Comparison of ENCODE assay signal across 15 mouse cellular contexts in genomic region chr14:121585906-121586765, GRCm38 (mm10).
DNase-seq lines count a peak whose midpoint lies in the region; ATAC-seq and TF ChIP-seq lines count a peak whose summit lies in the region.
"Had no signal": no experiment of that assay in that cellular context is flagged by ENCODE, and none has a peak within 500 bp of the region (broad histone marks: within the 10 kb centered on the region; RNA-seq: fewer than 3 reads in every experiment).

No protein-coding gene starts in this region.

- H3K36me3 ChIP-seq in heart, embryonic 16.5 days (ENCODE audit: control insufficient read depth, insufficient read depth): no peaks in the 10 kb centered on the region
- peaks cover 3% of the 10 kb centered on the region; the same call in 1 of the 2 replicates for H3K36me3 ChIP-seq in embryonic facial prominence, embryonic 15.5 days
- no peaks in the 10 kb centered on the region for H3K36me3 ChIP-seq in limb, embryonic 14.5 days (ENCODE audit: control insufficient read depth, insufficient read depth, low read length)
- H3K36me3 ChIP-seq: forebrain, embryonic 10.5 days; liver, embryonic 15.5 days had no signal

- no peak overlapping the region for H3K4me3 ChIP-seq in heart, embryonic 16.5 days (ENCODE audit: low read length)
- H3K4me3 ChIP-seq in embryonic facial prominence, embryonic 15.5 days (replicated peaks): no peak overlapping the region
- no peak overlapping the region for H3K4me3 ChIP-seq in limb, embryonic 14.5 days (replicated peaks; ENCODE audit: low read length)
- H3K4me3 ChIP-seq: forebrain, embryonic 10.5 days; heart, adult 2 months; liver, embryonic 15.5 days had no signal

- no peaks in the 10 kb centered on the region for H3K9me3 ChIP-seq in heart, embryonic 16.5 days (replicated peaks; ENCODE audit: control insufficient read depth, low read length)
- H3K9me3 ChIP-seq in embryonic facial prominence, embryonic 15.5 days (replicated peaks): no peaks in the 10 kb centered on the region
- no peaks in the 10 kb centered on the region for H3K9me3 ChIP-seq in limb, embryonic 14.5 days (ENCODE audit: control insufficient read depth, low read length)
- H3K9me3 ChIP-seq: forebrain, embryonic 10.5 days; liver, embryonic 15.5 days had no signal

- no peak overlapping the region for H3K27ac ChIP-seq in heart, embryonic 16.5 days (ENCODE audit: low read length)
- no peak overlapping the region; the same call in 1 of the 2 replicates for H3K27ac ChIP-seq in embryonic facial prominence, embryonic 15.5 days (replicated peaks)
- no peak overlapping the region for H3K27ac ChIP-seq in limb, embryonic 14.5 days (replicated peaks; ENCODE audit: low read depth, low read length)
- H3K27ac ChIP-seq: forebrain, embryonic 10.5 days; heart, adult 2 months; liver, embryonic 15.5 days had no signal

- H3K4me2 ChIP-seq in heart, embryonic 16.5 days (ENCODE audit: low read depth, low read length): peak overlapping the region; percentile 20
- H3K4me2 ChIP-seq in embryonic facial prominence, embryonic 15.5 days (replicated peaks): peak overlapping the region; percentile 30
- no peak overlapping the region for H3K4me2 ChIP-seq in limb, embryonic 14.5 days (replicated peaks; ENCODE audit: low read depth, low read length, severe bottlenecking)
- H3K4me2 ChIP-seq: liver, embryonic 15.5 days had no signal

- WGBS in heart, embryonic 16.5 days: 47% methylated on average over 21 of the region's 21 CpGs
- 37% methylated on average over 21 of the region's 21 CpGs for WGBS in embryonic facial prominence, embryonic 15.5 days
- WGBS in limb, embryonic 14.5 days: 24% methylated on average over 21 of the region's 21 CpGs

- TF ChIP-seq POLR2A in limb, embryonic 14.5 days (IDR thresholded peaks at IDR 0.05; ENCODE audit: borderline replicate concordance, extremely low read depth, insufficient read depth, insufficient read length): no peak

- peaks cover 3% of the 10 kb centered on the region; the same call in 1 of the 2 replicates for H3K4me1 ChIP-seq in heart, embryonic 16.5 days (ENCODE audit: control insufficient read depth, insufficient read depth, low read length)
- H3K4me1 ChIP-seq in embryonic facial prominence, embryonic 15.5 days: peaks cover 9% of the 10 kb centered on the region
- peaks cover 9% of the 10 kb centered on the region; the same call in 1 of the 2 replicates for H3K4me1 ChIP-seq in limb, embryonic 14.5 days (ENCODE audit: control insufficient read depth, insufficient read depth, low read length)
- H3K4me1 ChIP-seq: liver, embryonic 15.5 days had no signal

- no peak overlapping the region for H3K9ac ChIP-seq in heart, embryonic 16.5 days (ENCODE audit: low read length)
- H3K9ac ChIP-seq in embryonic facial prominence, embryonic 15.5 days: no peak overlapping the region
- no peak overlapping the region for H3K9ac ChIP-seq in limb, embryonic 14.5 days (ENCODE audit: low read depth, low read length, severe bottlenecking)
- H3K9ac ChIP-seq: liver, embryonic 15.5 days had no signal

- DNase-seq in heart, adult 9 months (ENCODE audit: low spot score in 2 of 2): no peak
- DNase-seq in MN1 (ENCODE audit: low spot score): peak; percentile 14
- no peak for DNase-seq in limb, embryonic 14.5 days (ENCODE audit: low spot score)
- no peak for DNase-seq in adrenal gland, postnatal 25 days
- no peak for DNase-seq in gastrocnemius, postnatal 14 days
- DNase-seq: cerebellum, adult 8-10 months; heart, adult 2 months; layer of hippocampus, adult 9-11 months; right cerebral cortex, postnatal 4 days; thymus, adult 18-20 months had no signal

- ATAC-seq in heart, embryonic 16.5 days (replicated peaks; ENCODE audit: extremely low read depth, insufficient read depth, low FRiP score): no peak
- no peak for ATAC-seq in embryonic facial prominence, embryonic 15.5 days (ENCODE audit: insufficient number of reproducible peaks, low FRiP score, low TSS enrichment, low read depth)
- ATAC-seq in limb, embryonic 14.5 days (ENCODE audit: low FRiP score, low read depth): 0 out of 2 replicates have a peak, but pooled peaks have one; percentile 16
- ATAC-seq in megakaryocyte, adult 5-6 weeks (ENCODE audit: poor library complexity, severe bottlenecking): no peak

- no peaks in the 10 kb centered on the region for H3K27me3 ChIP-seq in heart, embryonic 16.5 days (ENCODE audit: control insufficient read depth, insufficient read depth, low read length)
- H3K27me3 ChIP-seq in embryonic facial prominence, embryonic 15.5 days: no peaks in the 10 kb centered on the region
- no peaks in the 10 kb centered on the region for H3K27me3 ChIP-seq in limb, embryonic 14.5 days (ENCODE audit: control insufficient read depth, insufficient read depth, low read length)
- H3K27me3 ChIP-seq: liver, embryonic 15.5 days had no signal

- intact Hi-C loops in gastrocnemius, postnatal 14 days (cut with DNase I; ENCODE audit: low total_unique reads): no loop called here
